ENCODE assay signal across 23 mouse cellular contexts in the genomic region with DNA sequence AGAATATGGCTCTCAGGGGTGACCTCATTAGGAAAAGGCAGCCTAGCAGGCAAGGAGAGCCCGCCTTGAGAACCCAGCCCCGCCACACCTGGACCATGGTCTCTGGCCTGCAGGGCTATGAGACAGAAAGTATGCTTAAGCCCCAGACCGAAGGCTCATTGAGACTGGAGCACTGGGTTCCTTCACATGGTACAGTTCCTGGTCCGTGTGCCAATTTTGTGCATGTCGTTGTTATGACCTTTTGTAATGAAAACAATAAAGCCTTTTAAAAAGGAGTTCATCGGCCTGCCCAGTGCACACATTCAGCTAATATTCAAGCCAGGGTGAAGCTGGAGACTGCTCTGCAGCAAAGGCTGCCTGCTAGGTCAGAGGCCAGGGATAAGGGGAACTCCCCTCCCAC.
A peak's percentile ranks its signal among the peaks of the same experiment; 100 is the strongest.
DNase-seq lines count a peak whose midpoint lies in the region; ATAC-seq and TF ChIP-seq lines count a peak whose summit lies in the region.
"Had no signal": no experiment of that assay in that cellular context is flagged by ENCODE, and none has a peak within 500 bp of the region (broad histone marks: within the 10 kb centered on the region; RNA-seq: fewer than 3 reads in every experiment).

No protein-coding gene starts in this region.

- peaks cover 8% of the 10 kb centered on the region for H3K4me1 ChIP-seq in liver, embryonic 11.5 days (replicated peaks; ENCODE audit: control insufficient read depth, insufficient read depth, low read length)
- H3K4me1 ChIP-seq in liver, postnatal 0 days (ENCODE audit: insufficient read depth), result peaks cover 28% of the 10 kb centered on the region
- peaks cover 60% of the 10 kb centered on the region for H3K4me1 ChIP-seq in limb, embryonic 10.5 days
- H3K4me1 ChIP-seq in liver, embryonic 16.5 days (ENCODE audit: control insufficient read depth, low read depth, low read length), result peaks cover 9% of the 10 kb centered on the region
- H3K4me1 ChIP-seq in embryonic facial prominence, embryonic 10.5 days, result peaks cover 39% of the 10 kb centered on the region
- H3K4me1 ChIP-seq: forebrain, embryonic 15.5 days; heart, embryonic 13.5 days; hindbrain, embryonic 13.5 days had no signal

- no peak for ATAC-seq in liver, embryonic 11.5 days (replicated peaks; ENCODE audit: low FRiP score)
- ATAC-seq in liver, postnatal 0 days, result no peak
- peak; percentile 12; the same call in 1 of the 2 replicates for ATAC-seq in liver, embryonic 16.5 days (ENCODE audit: low read depth)
- ATAC-seq: forebrain, embryonic 15.5 days; midbrain, embryonic 15.5 days had no signal

- H3K4me2 ChIP-seq in liver, embryonic 11.5 days, result no peak overlapping the region
- H3K4me2 ChIP-seq in liver, postnatal 0 days (ENCODE audit: low read depth, low read length), result no peak overlapping the region
- no peak overlapping the region for H3K4me2 ChIP-seq in liver, embryonic 16.5 days (ENCODE audit: low read depth, low read length)
- H3K4me2 ChIP-seq: forebrain, embryonic 15.5 days; heart, embryonic 13.5 days; hindbrain, embryonic 13.5 days; lung, embryonic 15.5 days; midbrain, embryonic 15.5 days had no signal

- no peaks in the 10 kb centered on the region for H3K36me3 ChIP-seq in liver, embryonic 11.5 days (ENCODE audit: control insufficient read depth, insufficient read depth, low read length)
- no peaks in the 10 kb centered on the region for H3K36me3 ChIP-seq in liver, postnatal 0 days (replicated peaks; ENCODE audit: insufficient read depth, low read length)
- no peaks in the 10 kb centered on the region for H3K36me3 ChIP-seq in limb, embryonic 10.5 days
- H3K36me3 ChIP-seq in liver, embryonic 16.5 days (ENCODE audit: control insufficient read depth, insufficient read depth), result no peaks in the 10 kb centered on the region
- H3K36me3 ChIP-seq in embryonic facial prominence, embryonic 10.5 days (replicated peaks), result no peaks in the 10 kb centered on the region
- H3K36me3 ChIP-seq: forebrain, embryonic 15.5 days; heart, embryonic 13.5 days; hindbrain, embryonic 13.5 days; lung, embryonic 15.5 days; midbrain, embryonic 15.5 days had no signal

- H3K9ac ChIP-seq in liver, embryonic 11.5 days (ENCODE audit: low read depth, low read length), result no peak overlapping the region
- no peak overlapping the region for H3K9ac ChIP-seq in liver, postnatal 0 days (replicated peaks)
- no peak overlapping the region for H3K9ac ChIP-seq in liver, embryonic 16.5 days (ENCODE audit: low read depth, low read length)
- H3K9ac ChIP-seq: forebrain, embryonic 15.5 days; heart, embryonic 13.5 days; hindbrain, embryonic 13.5 days; lung, embryonic 15.5 days; midbrain, embryonic 15.5 days had no signal

- H3K4me3 ChIP-seq in liver, embryonic 11.5 days (ENCODE audit: low read depth, low read length), result no peak overlapping the region
- H3K4me3 ChIP-seq in liver, postnatal 0 days (ENCODE audit: low read depth, low read length), result no peak overlapping the region
- no peak overlapping the region for H3K4me3 ChIP-seq in limb, embryonic 10.5 days
- no peak overlapping the region for H3K4me3 ChIP-seq in liver, embryonic 16.5 days (ENCODE audit: low read depth, low read length)
- no peak overlapping the region for H3K4me3 ChIP-seq in embryonic facial prominence, embryonic 10.5 days
- H3K4me3 ChIP-seq: forebrain, embryonic 15.5 days; heart, embryonic 13.5 days; hindbrain, embryonic 13.5 days; layer of hippocampus, adult 2 months; lung, embryonic 15.5 days; midbrain, embryonic 15.5 days had no signal

- H3K27ac ChIP-seq in liver, embryonic 11.5 days (ENCODE audit: low read depth, low read length), result peak overlapping the region; percentile 4; the same call in 1 of the 2 replicates
- no peak overlapping the region; the same call in 1 of the 2 replicates for H3K27ac ChIP-seq in liver, postnatal 0 days (ENCODE audit: low read depth)
- peak overlapping the region; percentile 67 for H3K27ac ChIP-seq in limb, embryonic 10.5 days
- peak overlapping the region; percentile 40 for H3K27ac ChIP-seq in liver, embryonic 16.5 days (ENCODE audit: low read length)
- H3K27ac ChIP-seq in embryonic facial prominence, embryonic 10.5 days (replicated peaks), result no peak overlapping the region
- H3K27ac ChIP-seq: forebrain, embryonic 15.5 days; heart, embryonic 13.5 days; hindbrain, embryonic 13.5 days; layer of hippocampus, adult 2 months; lung, embryonic 15.5 days; midbrain, embryonic 15.5 days had no signal

- DNase-seq in liver, embryonic 11.5 days (ENCODE audit: low spot score), result no peak
- DNase-seq in liver, postnatal 0 days, result no peak
- DNase-seq in adipocyte (ENCODE audit: low spot score), result peak; percentile 34
- no peak for DNase-seq in limb, embryonic 10.5 days (ENCODE audit: low spot score)
- DNase-seq in heart, adult 9 months (ENCODE audit: low spot score in 2 of 2), result no peak
- DNase-seq in embryonic facial prominence, embryonic 10.5 days (ENCODE audit: low spot score), result no peak
- no peak for DNase-seq in ovary, postnatal 36 days (ENCODE audit: low spot score)
- DNase-seq: adrenal gland, postnatal 14 days; cerebellum, adult 2 months; cerebellum, postnatal 36 days; gastrocnemius, postnatal 14 days; heart, adult 11 months; heart, postnatal 14 days; kidney, adult 8-10 months; kidney, postnatal 10 days; right cerebral cortex, adult 18-20 months had no signal

- H3K9me3 ChIP-seq in liver, embryonic 11.5 days (ENCODE audit: control insufficient read depth, low read length), result no peaks in the 10 kb centered on the region
- H3K9me3 ChIP-seq in liver, postnatal 0 days (ENCODE audit: low read length), result no peaks in the 10 kb centered on the region
- H3K9me3 ChIP-seq in limb, embryonic 10.5 days (replicated peaks), result no peaks in the 10 kb centered on the region
- H3K9me3 ChIP-seq in liver, embryonic 16.5 days (replicated peaks; ENCODE audit: control insufficient read depth, low read length), result no peaks in the 10 kb centered on the region
- H3K9me3 ChIP-seq in embryonic facial prominence, embryonic 10.5 days, result no peaks in the 10 kb centered on the region
- H3K9me3 ChIP-seq: forebrain, embryonic 15.5 days; heart, embryonic 13.5 days; hindbrain, embryonic 13.5 days; lung, embryonic 15.5 days; midbrain, embryonic 15.5 days had no signal

- no peak for TF ChIP-seq EP300 in liver, postnatal 0 days (IDR thresholded peaks at IDR 0.05; ENCODE audit: low read depth)

- TF ChIP-seq CTCF in liver, postnatal 0 days (IDR thresholded peaks at IDR 0.05; ENCODE audit: low read depth), result no peak

- no peaks in the 10 kb centered on the region for H3K27me3 ChIP-seq in liver, embryonic 11.5 days (replicated peaks; ENCODE audit: control insufficient read depth, insufficient read depth, low read length)
- no peaks in the 10 kb centered on the region for H3K27me3 ChIP-seq in liver, postnatal 0 days (ENCODE audit: insufficient read depth, low read length)
- H3K27me3 ChIP-seq in limb, embryonic 10.5 days (ENCODE audit: low read depth, poor library complexity, severe bottlenecking), result no peaks in the 10 kb centered on the region
- no peaks in the 10 kb centered on the region for H3K27me3 ChIP-seq in liver, embryonic 16.5 days (ENCODE audit: control insufficient read depth, insufficient read depth, low read depth, low read length)
- no peaks in the 10 kb centered on the region for H3K27me3 ChIP-seq in embryonic facial prominence, embryonic 10.5 days (replicated peaks; ENCODE audit: low read depth, poor library complexity, severe bottlenecking)
- H3K27me3 ChIP-seq: forebrain, embryonic 15.5 days; heart, embryonic 13.5 days; hindbrain, embryonic 13.5 days; lung, embryonic 15.5 days; midbrain, embryonic 15.5 days had no signal

- WGBS in liver, embryonic 11.5 days, result 75% methylated on average over 6 of the region's 6 CpGs
- 59% methylated on average over 6 of the region's 6 CpGs for WGBS in liver, postnatal 0 days (ENCODE audit: insufficient replicate concordance)
- WGBS in limb, embryonic 10.5 days, result 89% methylated on average over 6 of the region's 6 CpGs
- 55% methylated on average over 6 of the region's 6 CpGs for WGBS in liver, embryonic 16.5 days (ENCODE audit: insufficient replicate concordance)
- WGBS in embryonic facial prominence, embryonic 10.5 days, result 75% methylated on average over 6 of the region's 6 CpGs

Comparison
In these comparisons a context has a peak if more than half of its experiments do, and no peak if none do; other contexts are left out.
1. H3K27ac ChIP-seq: peak in liver, embryonic 11.5 days (single experiment), limb, embryonic 10.5 days (single experiment) and liver, embryonic 16.5 days (single experiment); none in liver, postnatal 0 days (single experiment) and embryonic facial prominence, embryonic 10.5 days (single experiment).